Mouse (Mus musculus): ENCODE measurements around the gene Hcfc2.
A peak's percentile ranks its signal among the peaks of the same experiment; 100 is the strongest.

DNA sequence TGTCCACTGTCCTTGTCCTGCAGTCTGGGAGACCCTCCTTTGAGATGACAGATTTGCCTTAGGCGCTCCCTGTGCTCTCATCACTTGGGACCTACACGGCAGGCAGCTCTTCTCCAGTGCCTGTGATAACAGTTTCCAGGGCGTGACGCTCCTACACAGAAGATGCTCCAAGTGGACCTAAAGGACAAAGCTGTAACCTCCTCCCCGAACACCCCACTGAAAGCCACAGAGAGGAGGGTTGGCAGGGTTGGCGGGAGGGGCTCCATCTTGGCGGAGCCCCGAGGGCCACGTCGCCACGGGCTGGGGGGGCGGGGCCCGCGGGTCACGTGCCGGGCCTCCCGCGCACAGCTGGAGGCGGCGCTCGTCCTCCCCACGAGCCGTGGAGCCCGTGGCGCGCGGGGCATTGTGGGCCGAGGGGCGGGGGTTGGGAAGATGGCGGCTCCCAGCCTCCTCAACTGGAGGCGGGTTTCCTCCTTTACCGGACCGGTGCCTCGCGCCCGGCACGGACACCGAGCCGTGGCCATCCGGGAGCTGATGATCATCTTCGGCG lies 2.8 kb downstream of the Hcfc2 start:
- TF ChIP-seq CTCF (IDR thresholded peaks at IDR 0.05; ENCODE audit: borderline replicate concordance, control insufficient read depth, extremely low read depth, insufficient read depth, low read length, poor library complexity) (0 out of 2 replicates have a peak, but pooled peaks have one; percentile 52), POLR2A (IDR thresholded peaks at IDR 0.05; ENCODE audit: control insufficient read depth, extremely low read depth, insufficient read depth, low read length, poor library complexity) (peak; percentile 55; the same call in 1 of the 2 replicates)
